Mouse (Mus musculus) midbrain, postnatal 0 days (tissue): Measurements from ENCODE around the gene Sec31b. TPM values are rescaled to one million over a fixed set of nuclear protein-coding genes. Genes with fewer than 3 reads are reported as not detected.

Experiments
- ATAC-seq: fragments of 200-750 bp; cut with Nextera tagmentation; 2 replicates; pipeline ENCODE4 v1.8.0; 2017; ENCODE audit warnings: moderate number of reproducible peaks, mild to moderate bottlenecking, moderate TSS enrichment, moderate library complexity; ENCODE audit not compliant: low FRiP score
- DNase-seq: peaks from one replicate; pipeline ENCODE4 v3.0.0-alpha.2; 2015; ENCODE audit warnings: low spot score
- H3K27ac ChIP-seq: fragments of 300-500 bp; sonication (generic); 2 replicates; pipeline ENCODE4 v1.5.1; 2014; ENCODE audit warnings: low read depth, mild to moderate bottlenecking, low read length, mixed read lengths
- H3K27me3 ChIP-seq: fragments of 300-500 bp; sonication (generic); 2 replicates; pipeline ENCODE4 v1.6.1; 2014; ENCODE audit warnings: low read length, control low read depth, mixed read lengths; ENCODE audit not compliant: insufficient read depth
- H3K36me3 ChIP-seq: fragments of 300-500 bp; sonication (generic); 2 replicates; pipeline ENCODE4 v1.6.1; 2014; ENCODE audit warnings: low read length, control low read depth, mixed read lengths; ENCODE audit not compliant: insufficient read depth
- H3K4me1 ChIP-seq: fragments of 300-500 bp; sonication (generic); 2 replicates; pipeline ENCODE4 v1.6.1; 2014; ENCODE audit warnings: mild to moderate bottlenecking, control low read depth, antibody characterized with exemption, low read length, mixed read lengths; ENCODE audit not compliant: insufficient read depth
- H3K4me2 ChIP-seq: fragments of 300-500 bp; sonication (generic); 2 replicates; pipeline ENCODE4 v1.6.1; 2014; ENCODE audit warnings: low read depth, mild to moderate bottlenecking, low read length, mixed read lengths; ENCODE audit not compliant: poor library complexity, severe bottlenecking
- H3K4me3 ChIP-seq: fragments of 300-500 bp; sonication (generic); 2 replicates; pipeline ENCODE4 v1.5.1; 2014; ENCODE audit warnings: low read depth, mild to moderate bottlenecking, low read length, moderate library complexity
- H3K9ac ChIP-seq: fragments of 300-500 bp; sonication (generic); replicated peaks from 2 replicates; pipeline ENCODE4 v1.6.1; 2014; ENCODE audit warnings: mild to moderate bottlenecking, low read length, moderate library complexity, mixed read lengths; ENCODE audit not compliant: poor library complexity, severe bottlenecking
- H3K9me3 ChIP-seq: fragments of 300-500 bp; sonication (generic); 2 replicates; pipeline ENCODE4 v1.6.1; 2016; ENCODE audit warnings: low read length, control low read depth
- CTCF ChIP-seq: IDR thresholded peaks from 2 replicates; pipeline ENCODE4 v1.5.1; 2016; ENCODE audit warnings: antibody characterized with exemption, mild to moderate bottlenecking
- WGBS: fragments of 180-500 bp; shearing (Covaris S2); extraction: QIAGEN DNeasy Blood & Tissue Kit; methylation state at CpG from one replicate; pipeline ENCODE4 v1.1.7; 2014; 5-methylcytosine and 5-hydroxymethylcytosine counted together
- polyA plus RNA-seq: library from polyadenylated mRNA; unstranded; fragments of >200 nt; fragmentation: Nextera tagmentation; extraction: Ambion mirVana; gene quantifications from 2 replicates; pipeline ENCODE4 v1.2.1, GENCODE M21; 2015
- total RNA-seq: library from RNA; depleted of rRNA; stranded (reverse); fragments of >200 nt; gene quantifications from 2 replicates; pipeline ENCODE4 v1.2.3, GENCODE M21; 2014

The Sec31b gene
- total and polyA plus RNA-seq, 2 experiments from 2014 or later = 0.11 to 0.26 TPM

DNA sequence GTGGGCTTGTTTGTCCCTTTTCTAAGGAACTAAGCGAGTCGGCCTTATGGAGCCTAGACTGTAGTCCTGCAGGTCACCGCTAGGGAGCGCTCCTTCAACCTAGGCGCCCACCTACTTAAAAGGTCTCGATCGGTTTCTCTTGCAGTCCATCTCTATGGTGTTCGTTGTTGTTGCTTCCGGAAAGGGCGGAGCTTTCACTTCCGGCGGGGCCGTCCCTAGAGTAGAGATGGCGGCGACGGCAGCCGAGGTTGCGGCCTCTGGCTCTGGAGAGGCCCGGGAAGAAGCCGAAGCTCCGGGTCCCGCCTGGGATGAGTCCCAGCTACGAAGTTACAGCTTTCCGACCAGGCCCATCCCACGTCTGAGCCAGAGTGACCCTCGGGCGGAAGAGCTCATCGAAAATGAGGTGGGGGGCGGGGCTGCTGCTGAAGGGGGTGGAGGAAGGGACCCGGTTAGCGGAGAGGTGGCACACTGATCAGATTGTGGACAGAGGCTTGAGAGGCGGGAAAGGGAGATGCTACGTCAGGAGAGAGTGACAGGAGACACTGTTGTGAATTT is 17.1 kb upstream of the Sec31b start, which contains the start of gene Hif1an:
TSS of gene Hif1an (plus strand) at position 199 of the 555 bp plus-strand sequence.
- WGBS = 1% methylated on average over 33 of the region's 33 CpGs
- Histone ChIP-seq H3K4me3 (peak within 1 kb of the TSS; percentile 76), H3K27ac (peak within 1 kb of the TSS; percentile 69; the same call in 1 of the 2 replicates), H3K4me1 (peaks cover 10% of the 10 kb centered on the region), H3K9me3 (no peaks in the 10 kb centered on the region), H3K27me3 (peaks cover 8% of the 10 kb centered on the region; the same call in 1 of the 2 replicates), H3K36me3 (peaks cover 20% of the 10 kb centered on the region), H3K4me2 (peak within 1 kb of the TSS; percentile 76), H3K9ac (peak within 1 kb of the TSS; percentile 79)
- ATAC-seq (peak; percentile 96), DNase-seq (peak; percentile 98)
- TF ChIP-seq CTCF = peak; percentile 98

- ATAC-seq (peak; percentile 89), DNase-seq (peak; percentile 93)
- no peaks in the 10 kb centered on the region for H3K9me3 ChIP-seq
- H3K4me3 ChIP-seq = peak within 1 kb of the TSS; percentile 80
- TF ChIP-seq CTCF = no peak
- peak within 1 kb of the TSS; percentile 77 for H3K4me2 ChIP-seq
- WGBS = under 1% methylated on average over 50 of the region's 50 CpGs
- H3K27ac ChIP-seq = peak within 1 kb of the TSS; percentile 79
- H3K4me1 ChIP-seq = peaks cover 4% of the 10 kb centered on the region; the same call in 1 of the 2 replicates
- peak within 1 kb of the TSS; percentile 91 for H3K9ac ChIP-seq
- H3K36me3 ChIP-seq = peaks cover 27% of the 10 kb centered on the region
- H3K27me3 ChIP-seq = peaks cover 8% of the 10 kb centered on the region; the same call in 1 of the 2 replicates
Observed at GRCm38 (mm10) chr19:44554861-44555590, 9.4 kb upstream of the Sec31b start, which contains the start of gene Ndufb8. Gene Ndufb8, minus strand, starts transcription at chr19:44555440.

- peak overlapping the region; percentile 77 for H3K4me2 ChIP-seq
- peak overlapping the region; percentile 91 for H3K9ac ChIP-seq
- no peaks in the 10 kb centered on the region for H3K9me3 ChIP-seq
- peaks cover 33% of the 10 kb centered on the region for H3K36me3 ChIP-seq
- H3K4me3 ChIP-seq = peak overlapping the region; percentile 80
- H3K4me1 ChIP-seq = peaks cover 4% of the 10 kb centered on the region; the same call in 1 of the 2 replicates
- ATAC-seq = peak; percentile 42
- H3K27me3 ChIP-seq = peaks cover 8% of the 10 kb centered on the region; the same call in 1 of the 2 replicates
- H3K27ac ChIP-seq = peak overlapping the region; percentile 79; the same call in 1 of the 2 replicates
- 3% methylated on average over 8 of the region's 8 CpGs for WGBS
- DNase-seq = no peak
- no peak for TF ChIP-seq CTCF
Observed at GRCm38 (mm10) chr19:44554490-44554860, 8.8 kb upstream of the Sec31b start.

GRCm38 (mm10) chr19:44553286-44553685 is 7.6 kb upstream of the Sec31b start:
- DNase-seq (no peak), ATAC-seq (no peak)
- H3K27ac ChIP-seq = no peak overlapping the region
- peaks cover 3% of the 10 kb centered on the region; the same call in 1 of the 2 replicates for H3K27me3 ChIP-seq
- H3K4me3 ChIP-seq = no peak overlapping the region
- H3K4me1 ChIP-seq = peaks cover 4% of the 10 kb centered on the region; the same call in 1 of the 2 replicates
- TF ChIP-seq CTCF = no peak
- no peaks in the 10 kb centered on the region for H3K9me3 ChIP-seq
- 87% methylated on average over 4 of the region's 4 CpGs for WGBS
- 0 out of 2 replicates have a peak overlapping the region, but pooled peaks have one; percentile 77 for H3K4me2 ChIP-seq
- no peak overlapping the region for H3K9ac ChIP-seq
- peaks cover 41% of the 10 kb centered on the region for H3K36me3 ChIP-seq

DNA sequence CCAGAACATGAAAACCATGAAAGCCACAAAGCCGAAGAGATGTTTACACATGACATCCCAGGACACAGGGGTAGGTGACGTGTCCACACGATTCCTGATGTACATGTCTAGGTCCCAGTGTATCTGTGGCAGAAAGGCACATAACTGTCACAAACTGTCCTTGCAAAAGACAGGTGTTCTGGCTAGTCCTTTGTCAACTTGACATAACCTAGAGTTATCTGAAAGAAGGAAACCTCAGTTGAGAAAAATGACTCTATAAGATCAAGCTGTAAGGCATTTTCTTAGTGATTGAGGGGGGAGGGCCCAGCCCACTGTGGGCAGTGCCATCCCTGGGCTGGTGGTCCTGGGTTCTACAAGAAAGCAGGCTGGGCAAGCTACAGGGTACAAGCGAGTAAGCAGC is 7.1 kb upstream of the Sec31b start, which contains the start of gene Gm20538:
TSS of gene Gm20538 (minus strand) at position 101 of the 400 bp plus-strand sequence.
- H3K36me3 ChIP-seq = peaks cover 41% of the 10 kb centered on the region

More for the DNA sequence above, 7.1 kb upstream of the Sec31b start, which contains the start of gene Gm20538:
- H3K27ac ChIP-seq = no peak within 1 kb of the TSS
- TF ChIP-seq CTCF = no peak
- H3K4me2 ChIP-seq = peak within 1 kb of the TSS; percentile 77; the same call in 1 of the 2 replicates
- no peak for ATAC-seq
- peaks cover 4% of the 10 kb centered on the region; the same call in 1 of the 2 replicates for H3K4me1 ChIP-seq
- no peak within 1 kb of the TSS for H3K4me3 ChIP-seq
- H3K9me3 ChIP-seq = no peaks in the 10 kb centered on the region
- no peak for DNase-seq
- no peaks in the 10 kb centered on the region for H3K27me3 ChIP-seq
- no peak within 1 kb of the TSS for H3K9ac ChIP-seq
- WGBS = 98% methylated on average over 4 of the region's 4 CpGs
